Mouse (Mus musculus): ENCODE results near the gene Gm29644. TPM values are rescaled to one million over a fixed set of nuclear protein-coding genes. Genes with fewer than 3 reads are reported as not detected.

The Gm29644 gene
- polyA plus RNA-seq (2012; rRNA removed) = not detected in 2 replicates

DNA sequence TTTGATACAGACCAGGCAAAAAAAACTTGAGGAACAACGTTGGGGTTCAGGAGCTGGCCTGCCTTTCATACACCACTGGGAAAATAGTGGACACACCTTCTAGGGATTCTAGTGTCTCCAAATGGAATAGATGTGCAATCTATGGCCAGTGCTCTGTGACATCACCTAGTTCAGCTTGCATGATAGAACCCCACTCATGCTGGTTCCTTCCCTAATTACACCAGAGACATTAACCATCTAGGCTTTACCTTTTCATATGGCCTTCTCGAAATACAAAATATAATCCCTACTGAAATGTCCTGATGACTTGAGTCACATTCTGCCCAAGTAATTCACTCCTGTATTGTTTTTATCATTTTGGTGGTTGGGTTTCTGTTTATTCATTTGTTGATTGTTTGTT lies at the start of gene Gm29644, which contains the start of gene Gm29423:
Gene Gm29644, minus strand, starts transcription at position 157 of the 400 bp plus-strand sequence.
Gene Gm29423, minus strand, starts transcription at position 101 of the 400 bp plus-strand sequence.

DNA sequence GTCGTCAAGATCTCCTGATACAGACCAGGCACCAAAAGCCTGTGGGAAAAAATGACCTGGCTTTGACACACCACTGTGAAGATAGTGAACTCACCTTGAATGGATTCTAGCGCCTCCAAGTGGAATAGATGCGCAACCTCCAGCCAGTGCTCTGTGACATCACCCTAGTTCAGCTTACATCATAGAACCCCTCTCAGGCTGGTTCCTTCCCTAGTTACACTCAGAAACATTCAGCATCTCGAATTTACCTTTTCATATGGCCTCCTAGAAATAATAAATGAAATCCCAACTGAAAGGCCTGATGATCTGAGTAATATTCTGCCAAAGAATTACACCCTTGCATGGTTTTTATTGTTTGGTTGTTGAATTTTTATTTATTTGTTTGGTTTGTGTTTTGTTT lies 29.6 kb downstream of the Gm29644 start, which contains the start of gene Gm21118:
Gene Gm21118, minus strand, starts transcription at position 101 of the 400 bp plus-strand sequence.

Other genes starting within 250 kb of the Gm29644 start
- not detected in 2 replicates for gene Gm21118, start 29.7 kb downstream of the Gm29644 start, polyA plus RNA-seq (2012; rRNA removed)
- not detected in 2 replicates for gene Gm29423, start 56 bp downstream of the Gm29644 start, polyA plus RNA-seq (2012; rRNA removed)
- gene Gm20888, start 138.5 kb upstream of the Gm29644 start, polyA plus RNA-seq (2012; rRNA removed) = not detected in 2 replicates

Measured in colon, adult 2 months (tissue).